Mouse (Mus musculus) embryonic stem cell, embryonic (primary cell): Measurements from ENCODE around the gene Zfp637.

Experiments
- CTCF ChIA-PET, 4 experiments: fragments of 300-600 bp in 2 of 4; fragments of 350-600 bp in 2 of 4; sonication (Branson Sonifier 250); formaldehyde crosslinking; loops; one replicate each; lab custom pipeline; 2022; ENCODE audit warnings: inconsistent platforms in 2 of 4; lab: Charles Lee
- POLR2A ChIA-PET, 4 experiments: fragments of 300-600 bp in 2 of 4; fragments of 350-600 bp in 2 of 4; sonication (Branson Sonifier 250); formaldehyde crosslinking; loops; one replicate each; lab custom pipeline; 2022; ENCODE audit warnings: antibody characterized with exemption in 4 of 4, inconsistent platforms in 1 of 4; lab: Charles Lee

The Zfp637 gene

GRCm38 (mm10) chr6:117885943-117886342 is 45.0 kb downstream of the Zfp637 start:
- CTCF ChIA-PET, result no interaction called here
- POLR2A ChIA-PET, result interaction anchor here in 3 of 4 experiments (0.6 to 14.3 kb wide), 12 partner anchors 13 to 174 kb away, joined by 3 to 520 read pairs (median 18); partner anchors contain the start of gene Hnrnpf (in 2 of the 3)

GRCm38 (mm10) chr6:117888032-117888431 is 47.1 kb downstream of the Zfp637 start:
- ChIA-PET POLR2A (interaction anchor here in 3 of 4 experiments (0.7 to 14.3 kb wide), 11 partner anchors 9 to 104 kb away, joined by 3 to 520 read pairs (median 21); partner anchors contain the start of gene Hnrnpf (in 2 of the 3)), CTCF (interaction anchor here in 1 of 4 experiments (0.6 kb wide), 1 partner anchor 1521 kb away, joined by 3 read pairs; no protein-coding TSS in a partner anchor)

- POLR2A ChIA-PET, result interaction anchor here (0.5 to 14.3 kb wide), 19 partner anchors 6 to 46 kb away, joined by 3 to 520 read pairs (median 7); partner anchors contain the start of gene Hnrnpf (in 2 of the 4)
- CTCF ChIA-PET, result interaction anchor here in 3 of 4 experiments (0.6 to 1.1 kb wide), 3 partner anchors 11 to 1520 kb away, joined by 3 read pairs; partner anchors contain the start of gene Hnrnpf (in 1 of the 3)
Measured at GRCm38 (mm10) chr6:117888642-117889096, 47.7 kb downstream of the Zfp637 start.

DNA sequence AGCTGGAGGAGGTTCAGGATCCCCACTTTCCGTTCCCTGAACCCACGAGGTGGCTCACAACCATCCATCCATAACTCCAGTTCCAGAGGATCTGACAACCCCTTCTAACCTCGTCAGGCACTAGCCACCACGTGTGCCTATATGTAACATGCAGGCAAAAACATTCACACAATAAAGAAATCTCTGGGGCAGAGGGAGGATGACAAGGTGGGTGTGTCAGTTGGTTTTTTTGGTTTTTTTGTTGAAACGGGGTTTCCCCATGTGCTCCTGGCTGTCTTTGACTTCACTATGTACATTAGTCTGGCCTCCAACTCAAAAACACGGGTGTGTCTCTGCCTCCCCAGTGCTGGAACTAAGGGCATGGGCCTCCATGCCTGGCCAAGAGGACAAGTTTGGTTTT is 49.3 kb downstream of the Zfp637 start:
- POLR2A ChIA-PET, result interaction anchor here (0.6 to 14.3 kb wide), 24 partner anchors 8 to 319 kb away, joined by 3 to 520 read pairs (median 14); partner anchors contain the start of gene Hnrnpf (in 3 of the 4)

DNA sequence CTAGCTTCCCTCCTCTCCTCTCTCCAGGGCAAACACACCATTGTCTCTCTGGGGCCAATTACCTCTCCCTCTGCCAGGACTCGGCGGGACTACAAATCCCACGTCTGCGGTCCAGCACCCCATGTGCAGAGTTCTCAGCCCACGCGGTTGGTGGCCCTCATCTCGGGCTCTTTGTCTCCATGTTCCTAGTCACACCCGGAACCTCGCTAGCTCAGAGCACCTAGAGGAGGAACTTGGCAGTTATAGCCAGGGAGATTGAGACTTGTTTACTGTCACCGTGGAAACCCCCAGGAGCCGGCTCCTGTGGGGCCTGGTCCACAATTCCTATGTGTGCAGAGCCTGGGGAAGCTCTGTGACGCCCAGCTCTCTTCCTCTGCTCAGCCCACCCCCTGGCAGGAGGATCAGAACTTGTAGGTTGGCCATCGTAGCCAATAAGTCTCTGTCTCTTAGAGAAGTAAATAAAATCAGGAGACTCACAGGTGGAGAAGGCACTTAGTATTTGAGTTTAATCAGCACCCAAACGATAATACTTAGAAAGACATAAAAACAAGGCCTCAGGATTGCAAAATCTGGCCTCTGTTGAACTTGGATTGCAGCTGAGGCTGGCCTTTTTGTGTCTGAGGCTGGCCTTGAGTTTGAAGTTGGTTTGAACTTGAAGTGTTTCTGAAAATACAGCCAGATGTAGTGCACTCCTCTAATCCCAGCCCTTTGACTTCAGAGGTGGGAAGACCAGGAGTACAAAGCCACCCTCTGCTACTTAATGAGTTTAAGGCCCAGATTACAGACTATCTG is 50.6 kb downstream of the Zfp637 start:
- ChIA-PET CTCF (interaction anchor here in 3 of 4 experiments (0.5 to 1.7 kb wide), 5 partner anchors 10 to 1973 kb away, joined by 3 to 7 read pairs (median 4); no protein-coding TSS in a partner anchor), POLR2A (interaction anchor here (0.5 to 14.3 kb wide), 44 partner anchors 8 to 281 kb away, joined by 3 to 520 read pairs (median 6); partner anchors contain the start of gene Hnrnpf (in 4 of the 4))

More for the DNA sequence above, 49.3 kb downstream of the Zfp637 start:
- CTCF ChIA-PET, result interaction anchor here in 1 of 4 experiments (0.5 kb wide), 1 partner anchor 9 kb away, joined by 3 read pairs; no protein-coding TSS in a partner anchor

GRCm38 (mm10) chr6:117892386-117892785 is 51.4 kb downstream of the Zfp637 start:
- POLR2A ChIA-PET, result interaction anchor here (0.5 to 14.3 kb wide), 28 partner anchors 8 to 153 kb away, joined by 3 to 520 read pairs (median 9); partner anchors contain the start of gene Hnrnpf (in 2 of the 4)
- CTCF ChIA-PET, result interaction anchor here in 2 of 4 experiments (1.3 to 1.7 kb wide), 2 partner anchors 11 to 41 kb away, joined by 5 to 7 read pairs; no protein-coding TSS in a partner anchor

- ChIA-PET POLR2A (interaction anchor here in 3 of 4 experiments (0.6 to 14.3 kb wide), 13 partner anchors 7 to 751 kb away, joined by 3 to 520 read pairs (median 29); partner anchors contain the start of genes Hnrnpf (in 2 of the 3) and Fxyd4 (in 1 of the 3)), CTCF (no interaction called here)
Measured at GRCm38 (mm10) chr6:117893435-117893834, 52.5 kb downstream of the Zfp637 start.
